Mouse (Mus musculus): ENCODE results near the gene Commd1. TPM values are rescaled to one million over a fixed set of nuclear protein-coding genes. Genes with fewer than 3 reads are reported as not detected.

Gene Commd1
- total and polyA plus RNA-seq, 3 experiments, result 26.7 to 158 (median 138) TPM

DNA sequence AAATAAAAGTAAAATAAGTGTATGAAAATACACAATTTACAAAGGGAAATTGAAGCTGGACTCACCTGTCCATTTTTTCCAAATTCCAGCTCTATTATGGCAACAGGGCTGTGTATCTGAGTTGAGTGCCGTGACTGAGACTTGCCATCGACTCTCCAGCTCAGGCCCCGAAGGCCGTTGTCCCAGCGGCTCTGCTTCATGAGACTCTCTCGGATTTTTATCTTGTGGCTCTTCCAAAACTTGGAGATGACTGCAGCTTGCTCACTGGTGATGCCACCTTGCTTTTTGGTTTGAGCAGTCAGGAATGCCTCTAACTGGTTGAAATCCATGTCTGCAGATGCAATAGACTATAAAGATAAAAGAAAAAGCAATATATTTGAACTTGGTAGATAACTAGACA is 25.8 kb downstream of the Commd1 start:
- Histone ChIP-seq H3K4me3 (no peak overlapping the region), H3K79me2 (replicated peaks; ENCODE audit: control insufficient read depth, insufficient read depth, low read length) (0 out of 2 replicates have a peak, but pooled peaks cover 2% of the 10 kb centered on the region), H3K9ac (ENCODE audit: low read depth, low read length) (no peak overlapping the region), H3K27me3 (ENCODE audit: control insufficient read depth, insufficient read depth, low read length) (no peaks in the 10 kb centered on the region), H3K36me3 (ENCODE audit: control insufficient read depth, insufficient read depth, low read length) (no peaks in the 10 kb centered on the region; the same call in 1 of the 2 replicates), H3K27ac (no peak overlapping the region), H3K4me1 (ENCODE audit: control insufficient read depth, insufficient read depth, low read length) (peaks cover 2% of the 10 kb centered on the region)
- 90% methylated on average over 6 of the region's 6 CpGs for WGBS
- intact Hi-C loops (cut with DNase I), result loop anchor here (2.0 to 5.0 kb wide), 2 partner anchors 96 to 729 kb away; partner anchors contain the start of gene B3gnt2
- no peak for TF ChIP-seq POLR2A (IDR thresholded peaks at IDR 0.05; ENCODE audit: insufficient read depth, low read depth, low read length)
- no peak for TF ChIP-seq CTCF (IDR thresholded peaks at IDR 0.05)
- TF ChIP-seq EP300 (IDR thresholded peaks at IDR 0.05; ENCODE audit: insufficient read depth, low read depth, low read length), result no peak
- DNase-seq, result no peak

- Histone ChIP-seq H3K27me3 (ENCODE audit: control insufficient read depth, insufficient read depth, low read length) (no peaks in the 10 kb centered on the region), H3K4me3 (no peak overlapping the region), H3K36me3 (ENCODE audit: control insufficient read depth, insufficient read depth, low read length) (no peaks in the 10 kb centered on the region; the same call in 1 of the 2 replicates), H3K79me2 (replicated peaks; ENCODE audit: control insufficient read depth, insufficient read depth, low read length) (no peaks in the 10 kb centered on the region), H3K4me1 (ENCODE audit: control insufficient read depth, insufficient read depth, low read length) (no peaks in the 10 kb centered on the region), H3K27ac (no peak overlapping the region), H3K9ac (ENCODE audit: low read depth, low read length) (no peak overlapping the region)
- intact Hi-C loops (cut with DNase I), result no loop called here
- 80% methylated on average over 7 of the region's 7 CpGs for WGBS
- TF ChIP-seq POLR2A (IDR thresholded peaks at IDR 0.05; ENCODE audit: insufficient read depth, low read depth, low read length) (no peak), CTCF (IDR thresholded peaks at IDR 0.05) (no peak), EP300 (IDR thresholded peaks at IDR 0.05; ENCODE audit: insufficient read depth, low read depth, low read length) (no peak)
- DNase-seq, result no peak
Observed at GRCm38 (mm10) chr11:22952668-22953067, 29.5 kb downstream of the Commd1 start.

GRCm38 (mm10) chr11:22950131-22950530 is 32.1 kb downstream of the Commd1 start:
- Histone ChIP-seq H3K27me3 (ENCODE audit: control insufficient read depth, insufficient read depth, low read length) (no peaks in the 10 kb centered on the region), H3K4me1 (ENCODE audit: control insufficient read depth, insufficient read depth, low read length) (no peaks in the 10 kb centered on the region), H3K36me3 (ENCODE audit: control insufficient read depth, insufficient read depth, low read length) (no peaks in the 10 kb centered on the region; the same call in 1 of the 2 replicates), H3K9ac (ENCODE audit: low read depth, low read length) (no peak overlapping the region), H3K27ac (no peak overlapping the region), H3K79me2 (replicated peaks; ENCODE audit: control insufficient read depth, insufficient read depth, low read length) (no peaks in the 10 kb centered on the region), H3K4me3 (no peak overlapping the region)
- no peak for TF ChIP-seq CTCF (IDR thresholded peaks at IDR 0.05)
- TF ChIP-seq EP300 (IDR thresholded peaks at IDR 0.05; ENCODE audit: insufficient read depth, low read depth, low read length), result no peak
- TF ChIP-seq POLR2A (IDR thresholded peaks at IDR 0.05; ENCODE audit: insufficient read depth, low read depth, low read length), result no peak
- intact Hi-C loops (cut with DNase I), result no loop called here
- no peak for DNase-seq
- WGBS, result 93% methylated on average over 6 of the region's 6 CpGs

GRCm38 (mm10) chr11:22949101-22949500 is 33.1 kb downstream of the Commd1 start:
- no peak overlapping the region for H3K4me3 ChIP-seq
- H3K27ac ChIP-seq, result no peak overlapping the region
- H3K36me3 ChIP-seq (ENCODE audit: control insufficient read depth, insufficient read depth, low read length), result no peaks in the 10 kb centered on the region; the same call in 1 of the 2 replicates
- no peak for TF ChIP-seq CTCF (IDR thresholded peaks at IDR 0.05)
- no peak for TF ChIP-seq EP300 (IDR thresholded peaks at IDR 0.05; ENCODE audit: insufficient read depth, low read depth, low read length)
- no peak for TF ChIP-seq POLR2A (IDR thresholded peaks at IDR 0.05; ENCODE audit: insufficient read depth, low read depth, low read length)
- no peak overlapping the region for H3K9ac ChIP-seq (ENCODE audit: low read depth, low read length)
- WGBS, result 97% methylated on average over 1 of the region's 1 CpGs
- H3K4me1 ChIP-seq (ENCODE audit: control insufficient read depth, insufficient read depth, low read length), result no peaks in the 10 kb centered on the region
- intact Hi-C loops (cut with DNase I), result no loop called here
- no peaks in the 10 kb centered on the region for H3K27me3 ChIP-seq (ENCODE audit: control insufficient read depth, insufficient read depth, low read length)
- DNase-seq, result no peak
- H3K79me2 ChIP-seq (replicated peaks; ENCODE audit: control insufficient read depth, insufficient read depth, low read length), result no peaks in the 10 kb centered on the region

GRCm38 (mm10) chr11:22938983-22939382 is 43.2 kb downstream of the Commd1 start:
- no peak for TF ChIP-seq EP300 (IDR thresholded peaks at IDR 0.05; ENCODE audit: insufficient read depth, low read depth, low read length)
- no peak for TF ChIP-seq POLR2A (IDR thresholded peaks at IDR 0.05; ENCODE audit: insufficient read depth, low read depth, low read length)
- TF ChIP-seq CTCF (IDR thresholded peaks at IDR 0.05), result no peak
- no peak for DNase-seq
- no peaks in the 10 kb centered on the region for H3K4me1 ChIP-seq (ENCODE audit: control insufficient read depth, insufficient read depth, low read length)
- intact Hi-C loops (cut with DNase I), result no loop called here
- H3K9ac ChIP-seq (ENCODE audit: low read depth, low read length), result no peak overlapping the region
- H3K27me3 ChIP-seq (ENCODE audit: control insufficient read depth, insufficient read depth, low read length), result no peaks in the 10 kb centered on the region
- 74% methylated on average over 2 of the region's 2 CpGs for WGBS
- H3K79me2 ChIP-seq (replicated peaks; ENCODE audit: control insufficient read depth, insufficient read depth, low read length), result no peaks in the 10 kb centered on the region
- H3K4me3 ChIP-seq, result no peak overlapping the region
- H3K27ac ChIP-seq, result no peak overlapping the region
- no peaks in the 10 kb centered on the region for H3K36me3 ChIP-seq (ENCODE audit: control insufficient read depth, insufficient read depth, low read length)

DNA sequence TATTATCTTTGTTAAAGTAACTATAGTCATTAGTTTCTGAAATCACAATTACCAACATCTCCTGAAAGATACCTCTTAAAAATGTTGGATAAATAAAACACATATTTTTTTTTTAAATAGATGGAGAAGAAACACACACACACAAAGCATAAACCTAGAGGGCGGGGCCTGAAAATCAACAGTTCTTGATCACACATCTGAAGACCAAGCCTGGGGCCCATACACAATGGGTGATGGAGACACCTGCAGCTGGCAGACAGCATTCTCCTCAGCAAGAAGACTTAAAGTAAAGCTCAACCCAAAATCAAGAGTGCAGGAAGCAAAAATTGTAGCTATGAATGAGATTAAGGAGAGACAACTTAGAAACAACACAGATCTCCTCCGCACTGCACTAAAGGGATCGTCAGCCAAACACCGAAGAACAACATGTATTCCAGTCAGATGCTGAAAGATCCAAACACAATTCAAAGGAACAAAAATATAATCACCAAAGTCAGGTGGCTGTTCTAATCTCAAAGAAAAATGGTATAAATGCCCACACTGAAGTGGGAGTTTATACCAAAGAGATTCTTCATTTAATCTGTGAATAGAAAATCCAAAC is 44.4 kb downstream of the Commd1 start:
- H3K27me3 ChIP-seq (ENCODE audit: control insufficient read depth, insufficient read depth, low read length), result no peaks in the 10 kb centered on the region
- H3K4me1 ChIP-seq (ENCODE audit: control insufficient read depth, insufficient read depth, low read length), result no peaks in the 10 kb centered on the region
- H3K36me3 ChIP-seq (ENCODE audit: control insufficient read depth, insufficient read depth, low read length), result no peaks in the 10 kb centered on the region
- H3K9ac ChIP-seq (ENCODE audit: low read depth, low read length), result no peak overlapping the region
- H3K4me3 ChIP-seq, result no peak overlapping the region
- WGBS, result 98% methylated on average over 4 of the region's 4 CpGs
- no peaks in the 10 kb centered on the region for H3K79me2 ChIP-seq (replicated peaks; ENCODE audit: control insufficient read depth, insufficient read depth, low read length)
- DNase-seq, result no peak
- H3K27ac ChIP-seq, result no peak overlapping the region
- TF ChIP-seq CTCF (IDR thresholded peaks at IDR 0.05) (no peak), EP300 (IDR thresholded peaks at IDR 0.05; ENCODE audit: insufficient read depth, low read depth, low read length) (no peak), POLR2A (IDR thresholded peaks at IDR 0.05; ENCODE audit: insufficient read depth, low read depth, low read length) (no peak)
- intact Hi-C loops (cut with DNase I), result no loop called here
